In the genomic region with DNA sequence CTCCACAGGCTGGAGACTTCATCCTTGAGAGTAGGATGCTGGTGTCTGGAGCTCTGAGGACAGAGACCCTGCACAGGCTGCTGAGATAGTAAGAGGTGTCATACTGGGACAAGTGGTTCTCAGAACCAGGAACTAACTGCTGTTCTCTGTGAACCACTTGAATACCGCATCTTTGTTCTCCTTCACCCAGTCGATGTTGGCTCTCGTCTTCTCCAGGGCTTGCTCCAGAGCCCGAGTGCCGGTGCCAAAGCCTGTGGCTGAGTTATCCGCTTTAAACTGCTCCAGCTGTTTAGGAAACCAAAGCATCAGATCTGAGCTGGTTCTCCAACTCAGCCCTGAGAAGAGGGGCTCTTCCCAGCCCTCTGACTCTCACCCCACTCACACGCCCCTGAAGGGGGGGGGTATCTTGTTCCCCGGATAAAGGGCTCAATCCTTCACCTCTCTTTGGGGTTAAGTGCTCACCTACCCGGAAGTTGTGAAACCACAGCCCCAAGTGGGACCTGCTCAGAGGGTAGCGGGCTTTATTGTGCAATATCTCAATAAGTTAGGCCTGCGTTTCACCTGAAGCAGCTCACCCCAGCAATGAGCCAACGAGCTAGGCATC, we compare ENCODE assay signal across 26 mouse cellular contexts. TPM values are rescaled to one million over a fixed set of nuclear protein-coding genes. Genes with fewer than 3 reads are reported as not detected.
DNase-seq lines count a peak whose midpoint lies in the region; ATAC-seq lines count a peak whose summit lies in the region.
"Had no signal": no experiment of that assay in that cellular context is flagged by ENCODE, and none has a peak within 500 bp of the region (broad histone marks: within the 10 kb centered on the region; RNA-seq: fewer than 3 reads in every experiment).

No protein-coding gene starts in this region.

- H3K27ac ChIP-seq in embryonic facial prominence, embryonic 15.5 days (replicated peaks) = 0 out of 2 replicates have a peak overlapping the region, but pooled peaks have one; percentile 34
- no peak overlapping the region for H3K27ac ChIP-seq in kidney, embryonic 15.5 days
- H3K27ac ChIP-seq: forebrain, embryonic 10.5 days; heart, embryonic 15.5 days; hindbrain, embryonic 13.5 days; limb, embryonic 10.5 days; lung, embryonic 15.5 days; stomach, postnatal 0 days had no signal

- WGBS in embryonic facial prominence, embryonic 15.5 days = 60% methylated on average over 12 of the region's 12 CpGs
- 80% methylated on average over 12 of the region's 12 CpGs for WGBS in kidney, embryonic 15.5 days

- H3K9me3 ChIP-seq in embryonic facial prominence, embryonic 15.5 days (replicated peaks) = no peaks in the 10 kb centered on the region
- H3K9me3 ChIP-seq in kidney, embryonic 15.5 days (replicated peaks) = no peaks in the 10 kb centered on the region
- H3K9me3 ChIP-seq: forebrain, embryonic 10.5 days; heart, embryonic 15.5 days; limb, embryonic 10.5 days; lung, embryonic 15.5 days had no signal

- H3K4me1 ChIP-seq in embryonic facial prominence, embryonic 15.5 days = peaks cover 13% of the 10 kb centered on the region
- peaks cover 28% of the 10 kb centered on the region for H3K4me1 ChIP-seq in kidney, embryonic 15.5 days

- no peak for ATAC-seq in embryonic facial prominence, embryonic 15.5 days (ENCODE audit: insufficient number of reproducible peaks, low FRiP score, low TSS enrichment, low read depth)
- ATAC-seq in kidney, embryonic 15.5 days (replicated peaks; ENCODE audit: low FRiP score) = no peak
- ATAC-seq in inflammation-experienced regulatory T-cells, adult 6 months = no peak
- ATAC-seq: activated CD4-positive, CD25-positive, alpha-beta regulatory T cell, adult 4 months; forebrain, postnatal 0 days had no signal

- H3K4me3 ChIP-seq in embryonic facial prominence, embryonic 15.5 days (replicated peaks) = no peak overlapping the region
- H3K4me3 ChIP-seq in kidney, embryonic 15.5 days (replicated peaks) = no peak overlapping the region
- H3K4me3 ChIP-seq: forebrain, embryonic 10.5 days; heart, embryonic 15.5 days; hindbrain, embryonic 13.5 days; limb, embryonic 10.5 days; lung, embryonic 15.5 days had no signal

- no peak overlapping the region for H3K4me2 ChIP-seq in embryonic facial prominence, embryonic 15.5 days (replicated peaks)
- H3K4me2 ChIP-seq in kidney, embryonic 15.5 days = no peak overlapping the region
- H3K4me2 ChIP-seq: heart, embryonic 15.5 days; hindbrain, embryonic 13.5 days; lung, embryonic 15.5 days had no signal

- DNase-seq in thymus, postnatal 0 days (ENCODE audit: low spot score) = peak; percentile 25
- DNase-seq in thymus, postnatal 4 days = no peak
- peak; percentile 55 for DNase-seq in lung, postnatal 10 days
- no peak for DNase-seq in cerebellum, postnatal 10 days
- DNase-seq: adrenal gland, postnatal 10 days; B cell, adult 2 months; cerebellum, adult 2 months; cerebellum, postnatal 36 days; embryo, embryonic 11 days; forebrain, postnatal 0 days; gastrocnemius, postnatal 36 days; heart, postnatal 36 days; kidney, adult 2 months; kidney, postnatal 10 days; right cerebral cortex, postnatal 14 days had no signal

- H3K27me3 ChIP-seq in embryonic facial prominence, embryonic 15.5 days = no peaks in the 10 kb centered on the region; the same call in 1 of the 2 replicates
- H3K27me3 ChIP-seq in kidney, embryonic 15.5 days = peaks cover 9% of the 10 kb centered on the region; the same call in 1 of the 2 replicates
- H3K27me3 ChIP-seq: lung, embryonic 15.5 days had no signal

- H3K36me3 ChIP-seq in embryonic facial prominence, embryonic 15.5 days = peaks cover 32% of the 10 kb centered on the region
- peaks cover 40% of the 10 kb centered on the region for H3K36me3 ChIP-seq in kidney, embryonic 15.5 days
- H3K36me3 ChIP-seq: forebrain, embryonic 10.5 days; heart, embryonic 15.5 days; hindbrain, embryonic 13.5 days; lung, embryonic 15.5 days had no signal

- H3K9ac ChIP-seq in embryonic facial prominence, embryonic 15.5 days = no peak overlapping the region
- no peak overlapping the region for H3K9ac ChIP-seq in kidney, embryonic 15.5 days
- H3K9ac ChIP-seq: forebrain, postnatal 0 days; heart, embryonic 15.5 days; hindbrain, embryonic 13.5 days; lung, embryonic 15.5 days had no signal

RNA-seq across cellular contexts. Expression of gene Mesp2, which starts 11.7 kb away (rescaled TPM):
- polyA plus RNA-seq in thymus, postnatal 0 days (2015; fragmentation: Nextera tagmentation; extraction: Ambion mirVana) = 0.09 and 0.10 TPM in 2 replicates
- polyA plus RNA-seq in embryonic facial prominence, embryonic 15.5 days (2015; fragmentation: Nextera tagmentation; extraction: Ambion mirVana) = 0.55 and 0.67 TPM in 2 replicates
- polyA plus RNA-seq in kidney, embryonic 15.5 days (2015; fragmentation: Nextera tagmentation; extraction: Ambion mirVana) = 0.82 and 1.5 TPM in 2 replicates
- polyA plus RNA-seq in inflammation-experienced regulatory T-cells, adult 6 months (2017; shearing (Covaris generic)) = under 1 TPM in 2 of 3 experiments, not detected in 1; 0.24 to 0.29 TPM
- polyA plus RNA-seq: activated CD4-positive, CD25-positive, alpha-beta regulatory T cell, adult 4 months had no signal

RNA-seq across cellular contexts. Expression of gene Mesp1, which starts 28.6 kb away (rescaled TPM):
- polyA plus RNA-seq in thymus, postnatal 0 days (2015; fragmentation: Nextera tagmentation; extraction: Ambion mirVana) = 0.14 TPM in 1 of 2 replicates, not detected in the other
- polyA plus RNA-seq in embryonic facial prominence, embryonic 15.5 days (2015; fragmentation: Nextera tagmentation; extraction: Ambion mirVana) = 0.12 and 0.13 TPM in 2 replicates
- polyA plus RNA-seq in kidney, embryonic 15.5 days (2015; fragmentation: Nextera tagmentation; extraction: Ambion mirVana) = not detected in 2 replicates
- not detected for polyA plus RNA-seq in inflammation-experienced regulatory T-cells, adult 6 months (2017; shearing (Covaris generic))
- polyA plus RNA-seq: activated CD4-positive, CD25-positive, alpha-beta regulatory T cell, adult 4 months; cerebellum, adult 2 months; forebrain, embryonic 10.5 days; heart, embryonic 15.5 days; hindbrain, embryonic 13.5 days; kidney, adult 2 months; limb, embryonic 10.5 days; liver, adult 2 months; lung, embryonic 15.5 days; stomach, postnatal 0 days had no signal

RNA-seq across cellular contexts. Expression of gene Anpep, which starts 38.7 kb away (rescaled TPM):
- 3.6 and 5.0 TPM in 2 replicates for polyA plus RNA-seq in thymus, postnatal 0 days (2015; fragmentation: Nextera tagmentation; extraction: Ambion mirVana)
- polyA plus RNA-seq in embryonic facial prominence, embryonic 15.5 days (2015; fragmentation: Nextera tagmentation; extraction: Ambion mirVana) = 24.9 and 31.1 TPM in 2 replicates
- 72.4 and 81.7 TPM in 2 replicates for polyA plus RNA-seq in kidney, embryonic 15.5 days (2015; fragmentation: Nextera tagmentation; extraction: Ambion mirVana)
- under 1 TPM in 1 of 3 experiments, not detected in 2; 0.63 TPM for polyA plus RNA-seq in inflammation-experienced regulatory T-cells, adult 6 months (2017; shearing (Covaris generic))
- polyA plus RNA-seq: activated CD4-positive, CD25-positive, alpha-beta regulatory T cell, adult 4 months had no signal

Comparison
In these comparisons a context has a peak if more than half of its experiments do, and no peak if none do; other contexts are left out.
1. DNase-seq: peak in thymus, postnatal 0 days (single experiment) and lung, postnatal 10 days (single experiment); none in thymus, postnatal 4 days (single experiment) and cerebellum, postnatal 10 days (0 of 2).